13 mouse cellular contexts compared by ENCODE assay signal in genomic region chr2:74168776-74169570, GRCm38 (mm10).
DNase-seq lines count a peak whose midpoint lies in the region; ATAC-seq and TF ChIP-seq lines count a peak whose summit lies in the region.
"Had no signal": no experiment of that assay in that cellular context is flagged by ENCODE, and none has a peak within 500 bp of the region (broad histone marks: within the 10 kb centered on the region; RNA-seq: fewer than 3 reads in every experiment).

No protein-coding gene starts in this region.

- DNase-seq in neural tube, embryonic 11.5 days (ENCODE audit: low spot score) = no peak
- DNase-seq in neural tube, embryonic 10.5 days (ENCODE audit: extremely low spot score, low spot score) = no peak
- peak; percentile 37 for DNase-seq in forebrain, postnatal 0 days
- DNase-seq in cerebellum, adult 18-20 months = no peak
- DNase-seq in urinary bladder, postnatal 4 days (ENCODE audit: low spot score in 2 of 2) = no peak
- no peak for DNase-seq in left cerebral cortex, adult 9 months (ENCODE audit: low spot score in 2 of 2)
- DNase-seq: cerebellum, postnatal 14 days; heart, adult 2 months; lung, postnatal 36 days; right cerebral cortex, postnatal 14 days had no signal

- no peak overlapping the region for H3K4me3 ChIP-seq in neural tube, embryonic 11.5 days (ENCODE audit: low read depth, low read length)
- no peak overlapping the region for H3K4me3 ChIP-seq in forebrain, postnatal 0 days (ENCODE audit: low read depth, low read length)
- no peak overlapping the region for H3K4me3 ChIP-seq in midbrain, embryonic 13.5 days (replicated peaks)
- H3K4me3 ChIP-seq: heart, adult 2 months had no signal

- no peaks in the 10 kb centered on the region for H3K36me3 ChIP-seq in neural tube, embryonic 11.5 days (ENCODE audit: control insufficient read depth, insufficient read depth, low read length)
- H3K36me3 ChIP-seq in forebrain, postnatal 0 days (ENCODE audit: insufficient read depth) = no peaks in the 10 kb centered on the region
- H3K36me3 ChIP-seq in midbrain, embryonic 13.5 days = no peaks in the 10 kb centered on the region

- 47% methylated on average over 16 of the region's 16 CpGs for WGBS in neural tube, embryonic 11.5 days
- 32% methylated on average over 16 of the region's 16 CpGs for WGBS in forebrain, postnatal 0 days
- 23% methylated on average over 16 of the region's 16 CpGs for WGBS in midbrain, embryonic 13.5 days

- H3K9ac ChIP-seq in neural tube, embryonic 11.5 days (ENCODE audit: low read length) = no peak overlapping the region
- no peak overlapping the region for H3K9ac ChIP-seq in forebrain, postnatal 0 days
- no peak overlapping the region for H3K9ac ChIP-seq in midbrain, embryonic 13.5 days (replicated peaks)

- no peak overlapping the region for H3K4me2 ChIP-seq in neural tube, embryonic 11.5 days (ENCODE audit: low read depth)
- no peak overlapping the region for H3K4me2 ChIP-seq in forebrain, postnatal 0 days (ENCODE audit: low read depth)
- no peak overlapping the region for H3K4me2 ChIP-seq in midbrain, embryonic 13.5 days (replicated peaks)

- ATAC-seq in neural tube, embryonic 11.5 days (ENCODE audit: insufficient read depth, low FRiP score, low TSS enrichment) = peak; percentile 48
- ATAC-seq in forebrain, postnatal 0 days = peak; percentile 85
- ATAC-seq in midbrain, embryonic 13.5 days = peak; percentile 96

- TF ChIP-seq CTCF in forebrain, postnatal 0 days (IDR thresholded peaks at IDR 0.05; ENCODE audit: low read depth) = no peak

- no peak overlapping the region for H3K27ac ChIP-seq in neural tube, embryonic 11.5 days (ENCODE audit: low read depth, low read length)
- no peak overlapping the region for H3K27ac ChIP-seq in forebrain, postnatal 0 days (ENCODE audit: low read depth, low read length)
- peak overlapping the region; percentile 54 for H3K27ac ChIP-seq in midbrain, embryonic 13.5 days
- H3K27ac ChIP-seq: heart, adult 2 months; kidney, postnatal 0 days had no signal

- H3K27me3 ChIP-seq in neural tube, embryonic 11.5 days (ENCODE audit: control insufficient read depth, insufficient read depth, low read length) = no peaks in the 10 kb centered on the region
- no peaks in the 10 kb centered on the region for H3K27me3 ChIP-seq in forebrain, postnatal 0 days (ENCODE audit: insufficient read depth, low read length)
- H3K27me3 ChIP-seq in midbrain, embryonic 13.5 days = no peaks in the 10 kb centered on the region
- H3K27me3 ChIP-seq: CH12.LX had no signal

- H3K9me3 ChIP-seq in neural tube, embryonic 11.5 days (ENCODE audit: control insufficient read depth, low read length) = no peaks in the 10 kb centered on the region
- H3K9me3 ChIP-seq in forebrain, postnatal 0 days (ENCODE audit: low read length) = no peaks in the 10 kb centered on the region
- no peaks in the 10 kb centered on the region for H3K9me3 ChIP-seq in midbrain, embryonic 13.5 days

- no peaks in the 10 kb centered on the region; the same call in 1 of the 2 replicates for H3K4me1 ChIP-seq in neural tube, embryonic 11.5 days (ENCODE audit: control insufficient read depth, insufficient read depth, low read length)
- no peaks in the 10 kb centered on the region; the same call in 1 of the 2 replicates for H3K4me1 ChIP-seq in forebrain, postnatal 0 days (ENCODE audit: insufficient read depth)
- peaks cover 14% of the 10 kb centered on the region for H3K4me1 ChIP-seq in midbrain, embryonic 13.5 days (replicated peaks)
